Mouse (Mus musculus) CH12.LX (cell line): ENCODE data around the gene Myo15b.

Experiments used
- JUND ChIP-seq: conservative IDR thresholded peaks from 2 replicates; pipeline ENCODE4 v1.6.1; 2011; ENCODE audit warnings: low read depth, low read length, improper control_type of control experiment
- MAX ChIP-seq: IDR thresholded peaks from 2 replicates; pipeline ENCODE4 v1.6.1; 2011; ENCODE audit warnings: low read length, improper control_type of control experiment
- ZMIZ1 ChIP-seq: IDR thresholded peaks from 2 replicates; pipeline ENCODE4 v1.6.1; 2012; ENCODE audit warnings: low read depth, mild to moderate bottlenecking, inconsistent platforms, low read length, improper control_type of control experiment

DNA sequence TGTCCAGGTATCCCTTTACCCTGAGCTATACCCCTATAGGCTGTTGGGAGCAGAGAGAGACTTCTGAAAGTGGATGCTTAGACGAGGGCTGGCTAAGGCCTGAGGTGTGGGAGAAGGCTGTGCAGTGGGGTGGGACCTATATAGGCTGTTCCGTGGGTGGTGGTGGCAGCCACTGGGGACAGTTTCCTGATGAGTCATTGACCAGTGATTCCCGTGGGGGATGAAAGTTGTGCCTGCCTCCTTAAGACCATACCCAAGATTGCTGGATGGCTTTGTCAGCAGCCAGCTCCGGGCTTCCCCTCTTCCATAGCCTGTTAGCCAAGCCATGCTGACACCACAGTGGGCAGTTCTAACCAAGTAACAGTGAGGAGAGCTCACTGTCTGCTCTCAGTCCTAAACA is 37.2 kb upstream of the Myo15b start:
- TF ChIP-seq JUND (no peak), ZMIZ1 (no peak), MAX (no peak)
